Mouse (Mus musculus) forebrain, embryonic 10.5 days (tissue): ENCODE results near the gene Gm26657. TPM values are rescaled to one million over a fixed set of nuclear protein-coding genes. Genes with fewer than 3 reads are reported as not detected.

Source experiments
- polyA plus RNA-seq: library from polyadenylated mRNA; unstranded; fragments of >200 nt; fragmentation: Nextera tagmentation; extraction: Ambion mirVana; gene quantifications from 2 replicates; pipeline ENCODE4 v1.2.1, GENCODE M21; 2016

Gene Gm26657
- polyA plus RNA-seq, 1 experiment from 2014 or later = not detected

Other genes starting within 250 kb of the Gm26657 start
- 0.14 TPM in 1 of 2 replicates, not detected in the other for gene Actl7b, start 1.4 kb downstream of the Gm26657 start, polyA plus RNA-seq
- not detected in 2 replicates for gene Actl7a, start 3.3 kb downstream of the Gm26657 start, polyA plus RNA-seq
- 94.5 and 96.6 TPM in 2 replicates for gene Elp1, start 62.3 kb downstream of the Gm26657 start, polyA plus RNA-seq
- 25.9 and 27.7 TPM in 2 replicates for gene Fam206a, start 62.3 kb downstream of the Gm26657 start, polyA plus RNA-seq
- 40.5 and 41.1 TPM in 2 replicates for gene Ctnnal1, start 125.1 kb downstream of the Gm26657 start, polyA plus RNA-seq
- 11.1 and 13.2 TPM in 2 replicates for gene Tmem245, start 207.4 kb downstream of the Gm26657 start, polyA plus RNA-seq